Mouse (Mus musculus): ENCODE measurements around the gene Klhl33.
"Not testable (repeated sequence)": the region's sequence is repeated elsewhere in the genome, so short reads cannot be mapped to it uniquely, and the experiment has no call there.

The Klhl33 gene

DNA sequence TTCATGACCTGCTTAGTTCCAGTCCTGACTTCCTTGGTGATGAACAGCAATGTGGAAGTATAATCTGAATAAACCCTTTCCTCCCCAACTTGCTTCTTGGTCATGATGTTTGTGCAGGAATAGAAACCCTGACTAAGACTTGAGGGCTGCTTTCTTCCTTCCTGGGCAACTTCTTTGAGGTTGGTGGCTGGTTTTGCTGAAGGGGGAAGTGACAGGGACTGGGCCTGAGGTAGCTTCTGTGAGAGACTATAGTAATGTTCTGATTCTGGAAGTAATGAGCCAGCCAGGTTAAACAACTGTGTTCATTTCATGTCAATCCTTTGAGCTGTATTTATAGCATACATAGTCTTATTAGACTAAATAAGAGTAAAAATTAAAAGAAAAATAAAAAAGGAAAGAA lies 32.3 kb downstream of the Klhl33 start:
- not testable (repeated sequence) for DNase-seq (ENCODE audit: extremely low read depth, insufficient read length, low spot score)

DNA sequence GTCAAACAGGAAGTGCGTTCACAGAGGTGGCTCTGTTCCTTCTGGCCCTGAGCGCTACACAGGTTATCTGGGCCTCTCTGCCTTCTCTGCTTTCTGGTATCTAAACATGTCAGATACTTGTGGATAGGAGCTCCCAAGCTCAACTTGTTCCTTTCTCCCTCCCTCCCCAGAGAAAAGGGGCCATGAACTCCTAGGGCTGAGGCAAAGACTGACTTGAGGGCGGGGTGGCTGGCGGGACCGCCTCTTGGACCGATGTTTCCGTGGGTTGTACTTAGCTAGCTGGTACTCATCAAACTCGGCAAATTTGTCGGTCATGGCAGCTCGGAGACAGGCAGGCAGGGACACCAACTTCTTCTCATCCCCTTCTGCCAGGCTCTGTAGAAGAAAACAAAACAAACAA lies 34.7 kb downstream of the Klhl33 start:
- no peak for DNase-seq (ENCODE audit: extremely low read depth, insufficient read length, low spot score)

DNA sequence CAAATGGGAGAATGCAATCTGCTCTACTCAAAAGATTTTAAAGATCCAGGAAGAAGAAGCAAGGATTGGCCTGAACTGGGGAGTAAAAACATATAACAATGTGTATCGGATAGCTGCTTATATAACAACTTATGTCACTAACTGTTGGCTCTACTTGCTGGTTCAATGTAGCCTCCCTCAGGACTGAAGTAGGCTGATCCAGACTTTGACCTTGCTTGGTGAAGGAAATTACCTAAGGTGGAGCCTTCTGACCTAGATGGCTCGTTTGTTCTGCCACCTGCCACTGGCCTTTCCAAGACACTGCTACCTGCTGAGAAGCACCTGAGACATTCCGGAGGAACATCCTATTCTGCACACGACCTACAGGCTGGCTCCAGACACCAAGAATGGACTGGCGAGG lies 41.5 kb downstream of the Klhl33 start:
- DNase-seq (ENCODE audit: extremely low read depth, insufficient read length, low spot score): no peak
